Mouse (Mus musculus) stomach, embryonic 14.5 days (tissue): Measurements from ENCODE around the gene Zfp825. TPM values are rescaled to one million over a fixed set of nuclear protein-coding genes. Genes with fewer than 3 reads are reported as not detected.

Experiments
- polyA plus RNA-seq: library from polyadenylated mRNA; unstranded; fragments of >200 nt; fragmentation: Nextera tagmentation; extraction: Ambion mirVana; gene quantifications from 2 replicates; pipeline ENCODE4 v1.2.1, GENCODE M21; 2014

The Zfp825 gene
- polyA plus RNA-seq, 1 experiment from 2014 or later: 22.7 TPM

Other genes with a start within 250 kb of the Zfp825 start
- 0.41 and 0.54 TPM in 2 replicates for gene Ahrr, start 201.7 kb downstream of the Zfp825 start, polyA plus RNA-seq
- 157 and 174 TPM in 2 replicates for gene Pdcd6, start 176.4 kb downstream of the Zfp825 start, polyA plus RNA-seq
- gene Sdha, start 143.7 kb downstream of the Zfp825 start, polyA plus RNA-seq: 205 and 230 TPM in 2 replicates
- gene Ccdc127, start 143.7 kb downstream of the Zfp825 start, polyA plus RNA-seq: 59.6 and 62.6 TPM in 2 replicates
- gene Lrrc14b, start 130.0 kb downstream of the Zfp825 start, polyA plus RNA-seq: not detected in 2 replicates
- gene Zfp72, start 103.2 kb downstream of the Zfp825 start, polyA plus RNA-seq: 6.9 and 7.6 TPM in 2 replicates
- 70.2 and 77.1 TPM in 2 replicates for gene Ftl1-ps1, start 94.3 kb downstream of the Zfp825 start, polyA plus RNA-seq
- gene Erap1, start 145.6 kb upstream of the Zfp825 start, polyA plus RNA-seq: 26.6 and 27.1 TPM in 2 replicates